Mouse (Mus musculus): ENCODE results near the gene Eif2d. TPM values are rescaled to one million over a fixed set of nuclear protein-coding genes. Genes with fewer than 3 reads are reported as not detected.
A peak's percentile ranks its signal among the peaks of the same experiment; 100 is the strongest.

The Eif2d gene
- polyA plus RNA-seq, 1 experiment = 24.0 TPM

DNA sequence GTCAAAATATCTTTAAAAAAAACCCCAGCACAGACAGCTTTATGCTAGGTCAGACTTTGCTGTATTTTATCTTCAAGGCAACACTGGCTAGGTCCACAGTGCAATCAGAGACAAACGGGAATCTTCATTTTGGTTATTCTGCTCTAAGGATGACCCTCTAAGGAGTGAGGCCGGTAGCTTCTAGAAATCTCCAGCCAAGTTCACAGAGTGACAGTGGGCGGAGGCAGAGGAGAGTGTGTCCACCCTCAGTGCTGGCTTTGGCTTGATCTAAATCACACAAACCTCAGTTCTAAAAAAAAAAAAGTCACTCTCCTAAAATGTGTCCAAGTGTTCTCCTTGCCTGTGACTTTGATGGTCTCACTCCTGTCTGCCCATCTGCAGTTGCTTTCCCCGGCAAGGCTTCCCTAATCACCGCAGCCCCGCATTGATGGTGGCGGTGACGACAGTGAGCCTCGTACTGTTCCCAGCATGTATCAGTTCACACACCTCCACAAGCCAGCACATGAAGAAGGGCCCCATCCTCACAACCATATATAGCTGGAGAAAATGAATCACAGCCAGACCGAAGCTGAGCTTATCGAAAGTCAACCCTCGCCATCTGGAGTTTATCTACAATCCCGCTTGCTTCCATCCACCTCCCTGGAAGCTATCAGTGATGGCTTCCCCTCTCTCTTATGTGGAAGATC is 33.0 kb downstream of the Eif2d start:
- no peak overlapping the region for H3K4me3 ChIP-seq (ENCODE audit: insufficient read depth, low read depth, low read length)

GRCm38 (mm10) chr1:131186995-131187394 is 34.0 kb downstream of the Eif2d start:
- no peak overlapping the region for H3K4me3 ChIP-seq (ENCODE audit: insufficient read depth, low read depth, low read length)

More for the DNA sequence above, 33.0 kb downstream of the Eif2d start:
- H3K4me1 ChIP-seq (ENCODE audit: control insufficient read depth, insufficient read depth, insufficient read length, low read length) = no peaks in the 10 kb centered on the region
- H3K27ac ChIP-seq (replicated peaks; ENCODE audit: low read depth, low read length) = no peak overlapping the region

DNA sequence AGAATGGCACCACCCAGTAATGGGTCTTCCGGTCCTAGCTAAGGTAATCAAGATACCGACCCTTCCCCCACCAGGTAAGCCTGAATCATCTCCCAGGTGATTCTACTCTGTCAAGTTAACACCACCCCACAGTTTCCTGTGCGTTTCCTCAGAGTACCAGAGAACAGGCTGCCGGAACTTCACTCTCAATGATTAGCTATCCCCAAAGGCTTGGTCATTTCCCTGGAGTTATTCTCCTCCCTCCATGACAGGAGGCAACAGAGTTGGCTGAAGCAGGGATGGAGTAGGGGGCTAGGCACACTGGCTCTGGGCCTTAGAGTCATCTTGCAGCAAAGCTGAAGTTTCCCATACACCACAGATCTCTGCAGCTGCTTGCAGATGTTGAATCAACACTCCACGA is 34.9 kb downstream of the Eif2d start:
- Histone ChIP-seq H3K4me3 (ENCODE audit: insufficient read depth, low read depth, low read length) (no peak overlapping the region), H3K27ac (replicated peaks; ENCODE audit: low read depth, low read length) (no peak overlapping the region), H3K4me1 (ENCODE audit: control insufficient read depth, insufficient read depth, insufficient read length, low read length) (no peaks in the 10 kb centered on the region)

More at GRCm38 (mm10) chr1:131186995-131187394, 34.0 kb downstream of the Eif2d start:
- Histone ChIP-seq H3K27ac (replicated peaks; ENCODE audit: low read depth, low read length) (no peak overlapping the region), H3K4me1 (ENCODE audit: control insufficient read depth, insufficient read depth, insufficient read length, low read length) (no peaks in the 10 kb centered on the region)

- Histone ChIP-seq H3K4me1 (ENCODE audit: control insufficient read depth, insufficient read depth, insufficient read length, low read length) (no peaks in the 10 kb centered on the region), H3K27ac (replicated peaks; ENCODE audit: low read depth, low read length) (no peak overlapping the region), H3K4me3 (ENCODE audit: insufficient read depth, low read depth, low read length) (no peak overlapping the region)
These were observed 35.7 kb downstream of the Eif2d start for GRCm38 (mm10) chr1:131188655-131189054.

- Histone ChIP-seq H3K27ac (replicated peaks; ENCODE audit: low read depth, low read length) (no peak overlapping the region), H3K4me1 (ENCODE audit: control insufficient read depth, insufficient read depth, insufficient read length, low read length) (no peaks in the 10 kb centered on the region), H3K4me3 (ENCODE audit: insufficient read depth, low read depth, low read length) (no peak overlapping the region)
These were observed 40.8 kb downstream of the Eif2d start for GRCm38 (mm10) chr1:131193746-131194145.

DNA sequence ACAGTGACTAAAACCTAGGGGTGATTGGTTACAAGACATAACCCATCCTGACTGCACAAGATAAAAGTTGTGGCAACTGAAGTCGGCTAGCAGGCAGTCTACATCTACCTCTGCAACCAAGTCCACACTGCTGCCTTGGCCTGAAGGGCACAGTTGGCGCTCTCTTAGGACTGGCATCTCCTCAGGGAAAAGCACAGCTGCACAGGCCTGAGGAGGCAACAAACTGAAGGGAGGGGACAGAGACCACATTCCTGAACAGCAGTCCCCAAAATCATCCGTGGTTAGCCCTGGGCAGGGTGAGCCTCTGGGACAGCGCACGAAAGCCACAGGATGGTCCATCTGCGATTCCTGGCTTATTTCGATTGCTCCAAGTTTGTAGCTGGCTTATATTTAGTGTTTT is 42.7 kb downstream of the Eif2d start:
- no peak overlapping the region for H3K27ac ChIP-seq (replicated peaks; ENCODE audit: low read depth, low read length)
- no peak overlapping the region for H3K4me3 ChIP-seq (ENCODE audit: insufficient read depth, low read depth, low read length)
- no peaks in the 10 kb centered on the region for H3K4me1 ChIP-seq (ENCODE audit: control insufficient read depth, insufficient read depth, insufficient read length, low read length)

GRCm38 (mm10) chr1:131196107-131196506 is 43.1 kb downstream of the Eif2d start:
- Histone ChIP-seq H3K27ac (replicated peaks; ENCODE audit: low read depth, low read length) (no peak overlapping the region), H3K4me1 (ENCODE audit: control insufficient read depth, insufficient read depth, insufficient read length, low read length) (no peaks in the 10 kb centered on the region), H3K4me3 (ENCODE audit: insufficient read depth, low read depth, low read length) (no peak overlapping the region)

DNA sequence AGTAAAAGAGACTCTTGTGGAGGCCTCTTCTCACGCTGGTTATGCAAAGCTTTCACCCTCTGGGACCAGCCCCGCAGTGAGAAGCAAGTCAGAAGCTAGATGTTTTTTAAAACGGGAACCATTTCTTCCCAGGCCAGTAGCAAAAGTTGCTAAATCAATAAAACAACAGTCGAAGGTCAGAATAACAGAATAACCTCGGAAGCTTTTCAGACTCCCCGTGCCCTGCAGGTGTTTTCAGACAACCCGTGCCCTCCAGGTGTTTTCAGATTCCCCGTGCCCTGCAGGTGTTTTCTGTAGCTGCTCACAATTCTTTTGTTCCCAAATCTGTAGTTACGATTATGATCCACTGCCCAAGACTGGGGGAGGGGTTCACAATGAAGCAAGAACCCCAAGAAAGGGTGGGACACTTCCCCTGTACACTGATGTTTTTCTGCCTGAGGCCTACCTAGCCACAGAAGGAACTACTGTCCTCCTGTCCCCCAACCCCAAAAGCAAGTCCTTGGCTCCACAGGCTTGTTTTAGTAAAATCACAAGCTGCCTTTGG is 45.5 kb downstream of the Eif2d start:
- Histone ChIP-seq H3K4me1 (ENCODE audit: control insufficient read depth, insufficient read depth, insufficient read length, low read length) (no peaks in the 10 kb centered on the region), H3K27ac (replicated peaks; ENCODE audit: low read depth, low read length) (peak overlapping the region; percentile 57), H3K4me3 (ENCODE audit: insufficient read depth, low read depth, low read length) (peak overlapping the region; percentile 36)

- H3K27ac ChIP-seq (replicated peaks; ENCODE audit: low read depth, low read length) = peak overlapping the region; percentile 57
- no peaks in the 10 kb centered on the region for H3K4me1 ChIP-seq (ENCODE audit: control insufficient read depth, insufficient read depth, insufficient read length, low read length)
- H3K4me3 ChIP-seq (ENCODE audit: insufficient read depth, low read depth, low read length) = peak overlapping the region; percentile 51
These were observed 46.3 kb downstream of the Eif2d start for GRCm38 (mm10) chr1:131199118-131199821.

DNA sequence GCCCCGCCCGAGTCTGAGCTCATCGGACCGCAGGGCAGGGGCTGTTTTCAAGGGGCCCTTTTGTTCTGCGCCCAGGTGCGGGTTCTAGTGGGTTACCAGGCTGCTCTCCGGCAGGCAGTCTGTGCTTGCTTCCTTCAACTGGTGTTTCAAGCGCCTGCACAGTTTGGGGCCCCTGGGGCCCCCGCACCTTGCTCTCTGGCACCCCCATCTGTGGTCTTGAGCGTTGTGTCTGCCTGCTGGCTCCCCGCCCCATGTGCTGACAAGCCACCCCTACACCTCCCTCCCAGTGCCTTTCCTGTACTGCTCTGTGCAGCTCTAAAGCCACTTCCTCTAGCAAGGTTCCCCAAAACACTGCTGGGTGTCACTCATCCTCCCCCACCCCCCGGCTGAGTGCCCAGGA is 47.0 kb downstream of the Eif2d start:
- H3K27ac ChIP-seq (replicated peaks; ENCODE audit: low read depth, low read length) = peak overlapping the region; percentile 41; the same call in 1 of the 2 replicates
- no peaks in the 10 kb centered on the region for H3K4me1 ChIP-seq (ENCODE audit: control insufficient read depth, insufficient read depth, insufficient read length, low read length)
- H3K4me3 ChIP-seq (ENCODE audit: insufficient read depth, low read depth, low read length) = peak overlapping the region; percentile 51

DNA sequence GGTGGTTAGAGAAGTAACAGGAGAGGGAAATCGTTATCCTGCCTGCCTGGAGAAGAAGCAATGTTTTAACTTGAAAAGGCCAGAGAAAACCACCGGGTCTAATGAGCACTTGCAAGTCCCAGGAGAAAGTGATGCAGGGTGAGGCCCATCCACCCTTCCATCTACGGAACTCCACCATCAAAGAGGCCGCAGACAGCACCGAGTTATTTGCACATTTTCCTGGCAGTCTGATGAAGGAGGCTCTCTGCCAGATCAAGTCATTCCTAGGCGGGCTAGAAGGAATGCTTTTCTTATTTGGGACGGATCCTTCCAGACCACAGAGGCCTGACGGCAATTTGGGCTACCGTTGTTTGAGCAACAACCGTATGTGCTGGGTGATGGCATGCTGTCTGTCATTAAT is 47.6 kb downstream of the Eif2d start:
- no peak overlapping the region for H3K4me3 ChIP-seq (ENCODE audit: insufficient read depth, low read depth, low read length)
- no peaks in the 10 kb centered on the region for H3K4me1 ChIP-seq (ENCODE audit: control insufficient read depth, insufficient read depth, insufficient read length, low read length)
- H3K27ac ChIP-seq (replicated peaks; ENCODE audit: low read depth, low read length) = no peak overlapping the region

GRCm38 (mm10) chr1:131201391-131201790 is 48.4 kb downstream of the Eif2d start:
- Histone ChIP-seq H3K27ac (replicated peaks; ENCODE audit: low read depth, low read length) (no peak overlapping the region), H3K4me3 (ENCODE audit: insufficient read depth, low read depth, low read length) (no peak overlapping the region), H3K4me1 (ENCODE audit: control insufficient read depth, insufficient read depth, insufficient read length, low read length) (no peaks in the 10 kb centered on the region)

DNA sequence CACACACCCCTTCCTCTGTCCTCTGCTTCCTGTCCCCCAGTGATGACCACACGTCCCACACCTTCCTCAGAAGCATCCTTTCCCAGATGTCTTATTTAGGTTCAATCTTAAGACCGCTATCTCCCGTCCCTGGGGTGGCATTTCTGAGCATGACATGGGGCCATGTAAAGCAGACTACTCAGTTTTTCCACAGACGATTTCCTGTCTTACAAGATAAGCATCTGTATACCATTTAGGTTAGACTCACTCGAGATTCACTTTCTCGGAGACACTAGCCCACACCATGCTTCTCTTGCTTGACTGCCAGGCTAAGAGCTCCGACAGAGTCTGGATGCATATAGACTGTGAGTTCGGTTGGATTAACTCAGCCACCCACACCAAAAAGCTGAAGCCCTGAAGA is 51.5 kb downstream of the Eif2d start:
- H3K27ac ChIP-seq (replicated peaks; ENCODE audit: low read depth, low read length) = no peak overlapping the region
- H3K4me1 ChIP-seq (ENCODE audit: control insufficient read depth, insufficient read depth, insufficient read length, low read length) = no peaks in the 10 kb centered on the region
- H3K4me3 ChIP-seq (ENCODE audit: insufficient read depth, low read depth, low read length) = no peak overlapping the region

GRCm38 (mm10) chr1:131206342-131206741 is 53.4 kb downstream of the Eif2d start:
- Histone ChIP-seq H3K4me1 (ENCODE audit: control insufficient read depth, insufficient read depth, insufficient read length, low read length) (no peaks in the 10 kb centered on the region), H3K27ac (replicated peaks; ENCODE audit: low read depth, low read length) (no peak overlapping the region), H3K4me3 (ENCODE audit: insufficient read depth, low read depth, low read length) (no peak overlapping the region)

- no peaks in the 10 kb centered on the region for H3K4me1 ChIP-seq (ENCODE audit: control insufficient read depth, insufficient read depth, insufficient read length, low read length)
- H3K27ac ChIP-seq (replicated peaks; ENCODE audit: low read depth, low read length) = no peak overlapping the region
- no peak overlapping the region for H3K4me3 ChIP-seq (ENCODE audit: insufficient read depth, low read depth, low read length)
These were observed 54.5 kb downstream of the Eif2d start for GRCm38 (mm10) chr1:131207531-131207930.

DNA sequence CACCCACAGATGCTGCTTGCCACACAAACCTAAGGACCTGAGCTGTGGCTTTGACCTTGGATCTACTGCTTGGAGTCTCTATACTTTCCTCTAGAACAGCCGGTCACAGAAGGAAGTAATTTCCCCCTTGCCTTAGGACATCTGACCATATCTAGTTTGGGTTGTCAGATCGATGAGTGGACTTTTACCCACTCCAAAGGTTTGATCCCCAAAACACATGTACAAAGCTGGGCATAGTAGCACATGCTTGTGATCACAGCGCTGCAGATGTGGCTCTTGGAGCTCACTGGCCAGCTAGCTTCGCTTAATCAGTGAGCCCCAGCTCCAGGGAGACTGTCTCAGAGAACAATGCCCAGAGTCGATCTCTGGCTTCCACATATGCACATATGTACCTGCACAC is 55.1 kb downstream of the Eif2d start:
- H3K4me1 ChIP-seq (ENCODE audit: control insufficient read depth, insufficient read depth, insufficient read length, low read length) = no peaks in the 10 kb centered on the region
- H3K27ac ChIP-seq (replicated peaks; ENCODE audit: low read depth, low read length) = no peak overlapping the region
- no peak overlapping the region for H3K4me3 ChIP-seq (ENCODE audit: insufficient read depth, low read depth, low read length)
